Mouse (Mus musculus): ENCODE results near the gene Stam2.

Gene Stam2

DNA sequence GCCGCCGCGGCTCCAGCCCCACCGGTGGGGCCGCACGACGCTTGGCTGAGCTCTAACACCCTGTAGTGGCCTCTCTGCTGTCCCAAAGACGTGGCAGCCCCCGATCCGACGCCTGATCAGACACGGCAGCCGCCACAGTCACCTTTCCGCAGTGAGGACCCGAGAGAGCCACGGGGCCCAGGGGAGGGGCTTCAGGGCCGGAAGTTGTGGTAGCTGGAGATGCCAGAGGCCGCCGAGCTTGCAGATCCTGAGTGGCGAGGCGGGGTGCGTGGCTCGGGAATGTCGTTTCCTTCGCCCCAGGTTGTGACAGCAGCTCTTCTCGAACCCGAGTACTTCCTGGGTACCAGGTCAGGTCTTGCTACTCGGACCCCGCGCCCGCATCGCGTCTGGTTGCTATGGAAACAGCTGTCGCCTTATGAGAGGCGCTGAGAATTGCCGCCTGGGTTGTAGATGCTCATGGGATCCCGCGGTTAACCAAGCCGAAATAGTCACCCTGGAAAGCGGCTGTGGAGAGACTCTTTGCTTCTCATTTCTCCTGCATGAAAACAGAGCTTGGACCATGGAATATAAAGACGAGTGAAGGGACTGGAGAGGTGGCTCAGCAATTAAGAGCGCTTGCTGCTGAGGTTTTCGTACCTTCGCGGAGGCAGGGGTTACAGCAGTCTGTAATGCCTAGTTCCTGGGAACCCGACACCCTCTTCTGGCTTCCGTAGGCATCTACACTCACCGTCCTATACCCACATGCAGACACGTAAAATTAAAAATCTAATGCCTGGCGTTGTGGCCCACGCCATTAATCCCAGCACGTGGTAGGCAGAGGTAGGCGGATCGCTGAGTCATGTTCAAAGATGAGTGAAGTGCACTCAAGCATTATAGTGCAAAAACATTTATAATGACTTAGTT is at the start of gene Stam2:
Gene Stam2 (minus strand): TSS at position 26 of the 903 bp plus-strand sequence.
- ATAC-seq (ENCODE audit: low TSS enrichment), result peak; percentile 92

DNA sequence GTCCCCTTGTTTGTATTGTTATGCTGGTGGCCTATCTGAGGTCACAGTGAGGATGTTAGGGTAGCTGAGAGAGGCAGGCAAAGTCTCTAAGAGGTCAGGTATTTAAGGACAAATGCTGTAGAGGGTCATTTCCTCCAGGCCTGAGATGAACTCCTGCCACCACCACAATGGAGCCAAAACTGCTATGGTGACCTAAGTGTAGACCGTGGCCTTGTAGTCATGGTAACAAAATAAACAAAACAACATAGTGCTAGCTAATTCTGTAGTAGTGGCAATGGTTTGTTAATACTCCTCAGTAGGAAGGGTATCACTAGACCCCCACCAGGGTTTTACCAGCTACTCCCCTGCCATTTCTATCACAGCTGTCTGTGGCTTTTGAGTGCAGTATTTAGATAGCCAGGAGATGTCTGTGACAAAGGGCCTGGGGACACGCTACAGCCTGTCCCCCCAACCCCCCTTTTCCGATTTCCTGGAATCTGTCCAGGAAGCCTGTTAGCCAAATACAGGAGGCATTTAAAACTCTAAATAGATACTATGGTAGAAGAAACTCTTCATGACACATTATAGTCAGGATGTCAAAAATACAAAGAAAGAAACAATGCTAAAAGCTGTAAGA is 43.1 kb upstream of the Stam2 start:
- ATAC-seq (ENCODE audit: low TSS enrichment), result no peak

- no peak for ATAC-seq (ENCODE audit: low TSS enrichment)
Observed at GRCm38 (mm10) chr2:52779987-52780386, 37.9 kb upstream of the Stam2 start.

DNA sequence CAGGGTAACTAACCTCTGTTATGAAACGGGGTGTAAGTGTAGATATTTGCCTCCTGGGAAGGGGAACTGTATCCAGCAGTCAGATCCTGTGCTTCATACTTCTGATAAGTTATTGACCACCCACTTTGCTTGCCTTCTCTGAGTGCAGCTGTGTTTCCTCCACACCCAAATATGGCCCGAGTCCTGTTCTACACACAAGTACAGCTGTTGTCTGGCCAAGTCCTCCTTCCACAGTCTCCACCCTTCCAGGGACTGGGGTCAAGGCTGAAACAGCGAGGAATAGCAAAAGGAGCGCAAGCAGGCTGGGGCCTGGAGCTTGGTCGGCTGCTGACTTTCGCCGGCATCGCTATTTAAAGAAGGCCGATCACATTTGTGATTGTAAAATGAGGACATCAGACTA is 37.3 kb upstream of the Stam2 start:
- no peak for ATAC-seq (ENCODE audit: low TSS enrichment)

DNA sequence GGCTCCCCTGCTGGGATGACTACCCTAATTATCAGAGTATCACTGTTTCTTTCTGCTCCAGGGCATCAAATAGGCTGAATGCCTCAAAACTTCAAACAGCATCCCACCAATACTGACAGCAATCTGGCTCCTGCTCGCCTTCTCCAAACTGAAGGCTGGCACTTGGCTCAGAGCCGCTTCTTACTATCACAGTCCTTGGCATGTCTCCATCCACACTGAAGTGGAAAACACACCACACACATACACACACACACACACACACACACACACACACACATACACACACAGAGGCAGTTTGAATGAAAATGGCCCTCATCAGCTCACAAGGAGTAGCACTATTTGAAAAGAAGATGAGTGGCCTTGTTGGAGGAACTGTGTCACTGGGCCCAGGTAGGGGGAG is 35.8 kb upstream of the Stam2 start:
- ATAC-seq (ENCODE audit: low TSS enrichment), result no peak

DNA sequence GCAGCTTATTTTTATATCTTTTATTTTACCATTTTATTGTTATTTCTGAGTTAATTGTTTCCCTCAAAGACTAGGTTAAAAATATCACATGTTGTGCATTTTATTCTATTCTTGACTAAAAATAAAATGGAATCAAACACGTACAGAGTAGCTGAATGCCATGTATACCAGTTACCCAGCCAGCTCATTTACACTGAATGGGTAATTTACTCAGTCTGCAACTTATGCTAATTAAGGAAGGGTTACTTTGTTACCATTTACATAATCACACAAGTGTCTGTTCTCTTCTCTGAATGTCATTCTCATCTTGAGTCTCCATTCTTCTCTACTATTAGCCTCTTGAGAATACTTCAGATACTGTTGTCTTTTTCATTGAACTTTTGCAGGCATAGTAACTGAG is 32.3 kb upstream of the Stam2 start:
- ATAC-seq (ENCODE audit: low TSS enrichment), result no peak

- ATAC-seq (ENCODE audit: low TSS enrichment), result no peak
Observed at GRCm38 (mm10) chr2:52772774-52773393, 30.8 kb upstream of the Stam2 start.

DNA sequence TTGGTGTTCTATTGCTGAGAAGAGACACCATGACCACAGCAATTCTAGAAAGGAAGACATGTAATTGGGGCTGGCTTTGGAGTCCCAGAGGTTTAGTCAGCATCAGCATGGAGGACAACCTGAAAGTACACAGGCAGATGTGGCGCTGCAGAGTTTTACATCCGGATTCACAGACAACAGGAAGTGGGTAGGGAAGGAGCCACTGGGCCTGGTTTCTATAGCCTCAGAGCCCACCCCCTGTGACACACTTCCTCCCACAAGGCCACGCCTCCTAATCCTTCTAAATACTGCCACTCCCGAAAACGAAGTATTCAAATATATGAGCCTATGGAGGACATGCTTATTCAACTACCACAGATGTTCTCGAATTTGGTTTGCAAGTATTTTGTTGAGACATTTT is 23.0 kb upstream of the Stam2 start:
- ATAC-seq (ENCODE audit: low TSS enrichment), result no peak

DNA sequence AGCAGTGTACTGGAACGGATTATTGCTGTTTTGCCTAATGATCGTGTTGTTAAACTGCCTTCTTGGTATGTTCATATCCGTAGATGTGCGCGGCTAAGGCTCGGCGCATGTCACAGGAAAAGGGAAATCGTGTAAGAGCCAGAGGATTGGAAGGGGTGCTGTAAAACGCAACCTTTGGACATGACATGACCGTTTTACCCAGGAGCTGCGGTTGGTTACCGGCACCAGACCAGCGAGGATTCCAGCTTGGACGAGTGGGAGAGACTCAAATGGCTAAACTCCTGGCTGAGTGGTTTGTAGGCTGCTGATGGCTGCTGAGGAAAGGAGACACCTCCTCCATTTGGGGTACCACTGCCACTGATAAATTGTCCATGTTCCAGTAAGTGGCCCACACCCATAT is 21.8 kb upstream of the Stam2 start:
- no peak for ATAC-seq (ENCODE audit: low TSS enrichment)

DNA sequence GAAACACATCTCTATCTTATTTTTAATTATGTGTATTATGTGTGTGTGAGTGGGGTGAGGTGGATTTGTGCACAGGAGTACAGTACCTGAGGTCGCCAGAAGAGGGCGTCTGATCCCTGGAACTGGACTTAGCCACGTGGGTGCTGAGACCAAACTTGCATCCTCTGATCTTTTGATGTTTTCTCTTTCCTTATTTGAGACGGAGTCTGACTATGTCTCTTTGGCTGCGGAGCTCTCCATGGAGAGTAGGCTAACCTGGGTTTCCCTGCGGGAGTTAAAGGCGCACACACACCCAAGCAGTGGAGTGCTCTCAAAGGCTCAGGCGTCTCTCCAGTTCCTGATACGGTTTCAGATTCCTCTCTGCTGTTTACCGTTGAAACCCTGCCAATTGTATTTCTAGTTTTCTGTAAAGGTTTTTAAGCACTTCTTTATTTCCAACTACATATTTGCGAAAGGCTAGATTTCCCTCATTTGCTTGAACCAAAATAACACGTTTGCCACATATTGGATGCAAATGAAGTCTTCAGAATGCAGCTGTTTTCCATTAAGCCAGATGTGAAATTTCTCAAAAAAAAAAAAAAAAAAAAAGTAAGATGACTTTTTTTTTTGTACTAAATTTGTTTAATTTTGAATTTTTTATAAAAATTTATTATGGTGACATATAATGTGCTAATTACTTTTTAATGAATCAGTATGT is 21.1 kb upstream of the Stam2 start:
- peak; percentile 86 for ATAC-seq (ENCODE audit: low TSS enrichment)

DNA sequence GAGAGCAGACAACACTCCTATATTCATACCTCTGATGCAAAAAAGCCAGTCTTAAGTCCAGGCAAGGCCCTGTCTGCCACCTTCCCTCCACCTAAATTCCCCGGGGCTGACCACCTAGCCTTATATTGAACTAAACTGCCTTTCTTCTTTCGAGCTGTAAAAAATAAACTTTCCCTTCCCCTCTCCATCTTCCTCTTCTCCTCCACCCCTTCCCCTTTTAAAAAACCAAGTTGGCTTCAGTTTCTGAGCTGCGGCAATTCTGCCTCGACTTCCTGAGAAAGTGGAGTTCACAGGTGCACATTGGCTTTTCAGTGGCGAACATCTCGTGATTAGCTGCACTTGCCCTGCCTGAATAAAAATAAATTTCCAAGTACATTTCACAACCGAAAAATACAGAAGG is 20.4 kb upstream of the Stam2 start:
- ATAC-seq (ENCODE audit: low TSS enrichment), result no peak

DNA sequence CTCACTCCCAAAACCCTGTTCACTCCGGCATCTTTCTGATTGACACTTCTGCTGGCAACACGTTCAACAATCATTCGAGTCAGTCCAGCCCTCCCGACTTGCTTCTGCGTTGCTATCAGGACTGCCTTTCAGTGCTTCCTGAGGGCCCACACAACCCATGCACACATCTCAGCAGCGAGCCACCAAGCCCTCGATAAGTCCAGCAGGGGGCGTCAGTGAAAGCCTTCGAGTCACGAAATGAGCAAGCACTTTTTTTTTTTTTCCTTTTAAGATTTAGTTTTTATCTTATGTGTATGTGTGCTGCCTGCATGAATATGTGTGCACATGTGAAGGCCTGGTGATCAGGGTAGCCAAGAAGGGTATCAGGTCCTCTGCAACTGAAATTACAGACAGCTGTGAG is 16.5 kb upstream of the Stam2 start:
- ATAC-seq (ENCODE audit: low TSS enrichment), result peak; percentile 68

DNA sequence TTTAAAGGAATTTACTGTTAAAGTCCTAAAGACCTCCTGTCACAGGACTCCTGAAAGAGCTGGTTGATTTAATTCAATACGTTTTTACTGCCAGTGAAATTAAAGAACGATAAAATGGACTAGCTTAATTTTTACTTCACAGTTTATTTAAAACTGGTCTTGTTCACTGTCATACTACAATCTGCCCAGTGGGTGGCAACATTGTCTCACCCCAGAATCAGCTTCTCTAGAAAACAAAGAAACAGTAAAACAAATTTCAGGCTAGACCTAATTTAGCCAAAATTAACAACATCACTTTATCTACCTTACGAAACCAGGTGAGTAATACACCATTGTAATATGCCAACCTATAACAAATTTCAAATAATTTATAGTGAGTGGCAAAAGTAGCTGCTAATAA is 14.6 kb upstream of the Stam2 start:
- peak; percentile 73 for ATAC-seq (ENCODE audit: low TSS enrichment)

DNA sequence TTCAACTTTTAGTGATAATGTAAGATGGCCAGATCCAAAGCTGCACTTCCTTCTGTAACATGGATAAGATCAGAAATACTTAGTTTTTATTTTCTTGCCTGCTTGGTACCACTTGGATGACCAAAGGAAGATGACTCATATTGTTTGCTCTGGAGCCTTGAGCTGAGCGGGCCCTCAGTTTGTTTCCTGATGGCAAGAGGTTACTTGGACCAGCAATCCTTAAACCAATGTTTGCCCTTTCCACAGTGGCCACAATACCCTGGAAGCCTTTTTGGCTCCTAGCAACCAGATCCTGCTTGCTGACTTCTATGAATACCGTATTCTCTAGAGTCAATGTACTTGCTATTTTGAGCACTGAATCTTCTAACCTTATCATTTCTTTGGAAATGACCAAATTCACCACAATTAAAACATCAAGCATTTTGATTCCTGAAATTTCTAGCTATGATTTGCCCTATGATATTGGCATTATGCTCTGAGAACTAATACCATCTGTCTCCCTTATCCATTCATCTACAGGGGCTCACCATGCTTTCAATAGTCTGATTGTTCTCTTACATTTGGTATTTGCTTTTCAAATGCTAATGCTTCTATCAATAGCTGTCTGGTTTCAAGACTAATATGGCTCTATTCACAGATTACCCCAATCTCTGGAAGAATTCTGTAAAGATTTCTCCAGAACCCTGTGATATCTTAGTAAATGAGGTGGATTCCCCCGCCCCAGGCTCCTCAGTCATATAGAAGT is 11.7 kb upstream of the Stam2 start:
- ATAC-seq (ENCODE audit: low TSS enrichment), result no peak

GRCm38 (mm10) chr2:52744099-52744498 is 2.0 kb upstream of the Stam2 start:
- no peak for ATAC-seq (ENCODE audit: low TSS enrichment)

- peak; percentile 78 for ATAC-seq (ENCODE audit: low TSS enrichment)
Observed at GRCm38 (mm10) chr2:52741681-52742255, 313 bp downstream of the Stam2 start.

DNA sequence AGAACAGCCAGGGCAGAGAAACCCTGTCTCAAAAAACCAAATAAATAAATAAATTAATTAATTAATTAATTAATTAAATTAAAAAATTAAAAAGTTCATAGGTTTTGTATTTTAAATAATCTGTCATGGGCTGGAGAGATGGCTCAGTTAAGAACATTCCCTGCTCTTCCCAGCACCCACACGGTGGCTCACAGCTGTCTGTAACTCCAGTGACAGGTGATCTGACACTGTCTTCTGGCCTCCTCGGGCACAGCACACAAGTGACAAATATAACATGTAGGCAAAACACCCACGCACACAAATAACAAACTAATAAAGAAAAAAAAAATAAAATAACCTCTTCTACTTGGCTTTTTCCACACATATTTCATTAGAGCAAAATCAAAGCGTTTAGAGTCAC is 1.5 kb downstream of the Stam2 start:
- no peak for ATAC-seq (ENCODE audit: low TSS enrichment)

DNA sequence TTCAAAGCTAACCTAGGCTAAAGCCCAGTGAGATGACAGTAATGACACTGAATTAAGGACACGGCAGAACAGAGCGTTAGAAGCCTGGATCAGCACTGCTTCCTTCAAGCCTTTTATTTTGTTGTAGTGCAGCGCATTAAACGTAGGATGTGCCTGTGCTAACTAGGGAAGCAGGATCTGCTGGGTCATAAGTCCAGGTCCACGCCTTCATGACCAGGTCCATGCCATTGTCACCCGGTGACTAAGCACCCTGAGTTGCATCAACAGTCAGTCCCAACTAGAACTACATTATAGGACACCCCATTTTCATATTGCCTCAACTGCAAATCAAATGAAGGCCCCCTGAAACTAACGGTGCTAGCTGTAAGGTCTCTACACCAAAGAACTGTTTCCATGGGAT is 7.6 kb downstream of the Stam2 start:
- no peak for ATAC-seq (ENCODE audit: low TSS enrichment)

DNA sequence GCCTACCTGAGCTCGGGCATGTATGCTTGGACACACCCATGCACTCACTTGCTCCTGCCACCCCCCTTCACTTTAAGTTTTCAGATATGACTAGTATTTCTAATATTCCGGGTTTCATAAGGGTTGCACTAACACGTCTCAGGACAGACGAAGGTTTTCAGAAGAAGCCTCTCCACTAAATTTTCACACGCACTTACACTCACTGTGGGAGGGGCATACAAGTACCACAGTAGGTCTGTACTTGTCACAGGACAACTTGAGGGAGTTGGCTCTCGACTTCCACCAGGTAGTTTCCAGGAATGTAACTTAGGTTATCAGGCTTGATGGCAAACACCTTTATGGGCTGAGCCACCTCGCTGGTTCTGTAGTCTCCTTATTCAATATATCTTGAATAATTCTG is 8.4 kb downstream of the Stam2 start:
- no peak for ATAC-seq (ENCODE audit: low TSS enrichment)

- no peak for ATAC-seq (ENCODE audit: low TSS enrichment)
Observed at GRCm38 (mm10) chr2:52732611-52733010, 9.5 kb downstream of the Stam2 start.

DNA sequence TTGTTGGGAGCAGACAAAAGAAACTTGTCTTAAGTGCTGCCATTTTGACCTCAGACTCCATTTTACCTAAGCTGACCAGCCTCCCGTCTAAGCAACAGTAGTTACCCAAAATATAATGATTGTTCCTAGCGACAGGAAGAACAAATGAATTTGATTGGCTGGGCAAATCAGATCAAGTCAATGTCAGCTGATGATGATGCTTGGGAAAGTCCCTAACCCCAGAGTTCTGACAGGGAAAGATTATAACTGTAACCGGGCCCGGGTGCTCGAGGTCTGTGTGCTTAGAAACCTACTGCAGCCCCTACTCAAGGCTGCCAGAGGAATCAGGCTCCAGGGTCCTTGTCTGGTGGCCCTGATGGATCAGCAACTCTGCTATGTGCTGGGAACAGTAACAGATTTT is 10.1 kb downstream of the Stam2 start:
- no peak for ATAC-seq (ENCODE audit: low TSS enrichment)
